Mouse (Mus musculus): Measurements from ENCODE around the gene P3h2. TPM values are rescaled to one million over a fixed set of nuclear protein-coding genes. Genes with fewer than 3 reads are reported as not detected.

The P3h2 gene
- polyA plus RNA-seq, 1 experiment from 2014 or later = 1.4 TPM

DNA sequence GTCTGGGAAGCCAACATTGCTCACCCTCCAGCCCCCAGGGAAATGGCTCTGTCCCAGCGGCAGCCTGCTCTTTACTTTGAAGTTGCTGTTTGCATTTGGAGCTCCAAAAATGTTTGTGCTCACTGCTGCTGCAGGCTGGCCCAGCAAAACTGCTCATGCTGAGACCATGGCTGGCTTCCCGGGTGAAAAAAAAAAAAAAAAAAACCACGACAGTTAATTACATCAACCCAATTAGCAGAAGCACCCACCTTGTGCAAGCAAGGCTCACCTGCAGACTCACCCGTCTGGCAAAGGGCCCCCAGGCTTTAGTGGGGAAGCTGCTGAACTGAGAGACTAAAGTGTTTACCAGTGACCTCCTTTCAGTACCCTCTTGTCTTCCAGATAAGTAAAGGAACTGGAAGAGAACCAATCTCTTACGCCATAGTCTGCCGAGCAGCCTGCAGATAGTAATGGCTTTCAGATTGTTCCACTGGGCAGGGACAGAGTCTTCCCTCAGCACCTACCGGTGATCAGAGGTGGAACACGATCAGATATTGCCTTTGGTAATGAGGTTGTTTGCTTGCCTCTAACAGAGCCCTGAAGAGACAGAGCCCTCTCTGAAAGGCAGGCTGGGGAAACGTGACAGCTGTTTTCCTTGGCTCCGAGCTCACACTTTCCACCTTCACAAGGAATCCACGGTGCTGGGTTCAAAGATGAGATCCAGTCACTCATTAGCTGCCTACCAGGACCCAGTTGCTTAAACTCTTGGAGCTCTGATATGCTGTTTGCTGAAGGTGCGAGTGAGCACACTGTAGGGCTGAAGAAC lies 160.2 kb downstream of the P3h2 start:
- H3K27me3 ChIP-seq = no peaks in the 10 kb centered on the region
- H3K4me2 ChIP-seq = no peak overlapping the region
- no peaks in the 10 kb centered on the region for H3K4me1 ChIP-seq (replicated peaks)
- H3K9me3 ChIP-seq = no peaks in the 10 kb centered on the region
- WGBS = 70% methylated on average over 12 of the region's 12 CpGs
- H3K4me3 ChIP-seq = no peak overlapping the region
- no peaks in the 10 kb centered on the region for H3K36me3 ChIP-seq
- no peak for ATAC-seq (ENCODE audit: low FRiP score, low read depth)
- no peak overlapping the region for H3K9ac ChIP-seq
- no peak overlapping the region for H3K27ac ChIP-seq (replicated peaks)

- Histone ChIP-seq H3K27ac (replicated peaks) (no peak overlapping the region), H3K36me3 (no peaks in the 10 kb centered on the region), H3K4me1 (replicated peaks) (no peaks in the 10 kb centered on the region), H3K9me3 (no peaks in the 10 kb centered on the region), H3K9ac (no peak overlapping the region), H3K4me2 (no peak overlapping the region), H3K27me3 (no peaks in the 10 kb centered on the region), H3K4me3 (no peak overlapping the region)
- no peak for ATAC-seq (ENCODE audit: low FRiP score, low read depth)
- 79% methylated on average over 4 of the region's 4 CpGs for WGBS
Measured at GRCm38 (mm10) chr16:25942261-25942660, 163.3 kb downstream of the P3h2 start.

DNA sequence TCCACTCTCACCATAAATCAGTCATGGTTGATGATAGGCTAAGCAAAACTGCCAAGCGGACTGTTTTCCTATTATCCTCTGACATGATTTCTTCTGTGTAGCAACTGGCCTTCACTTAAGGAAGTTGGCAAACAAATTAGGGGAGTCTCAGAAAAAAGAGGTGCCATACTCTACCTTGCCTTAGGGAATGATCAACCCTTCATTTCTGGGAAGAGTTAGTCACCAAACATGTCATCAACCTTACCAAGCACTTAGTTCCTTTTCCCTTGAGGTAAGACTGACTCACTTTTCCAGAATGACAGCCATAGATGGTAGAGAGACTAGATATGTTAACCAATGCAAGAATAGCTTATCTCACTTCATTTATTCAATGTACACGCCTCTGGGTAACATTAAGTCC lies 171.4 kb downstream of the P3h2 start:
- no peaks in the 10 kb centered on the region for H3K9me3 ChIP-seq
- H3K9ac ChIP-seq = no peak overlapping the region
- H3K27me3 ChIP-seq = no peaks in the 10 kb centered on the region
- H3K4me1 ChIP-seq (replicated peaks) = no peaks in the 10 kb centered on the region
- H3K4me2 ChIP-seq = no peak overlapping the region
- ATAC-seq (ENCODE audit: low FRiP score, low read depth) = no peak
- H3K4me3 ChIP-seq = no peak overlapping the region
- H3K36me3 ChIP-seq = no peaks in the 10 kb centered on the region
- WGBS = 81% methylated on average over 2 of the region's 2 CpGs
- no peak overlapping the region for H3K27ac ChIP-seq (replicated peaks)

GRCm38 (mm10) chr16:25912185-25912584 lies 193.4 kb downstream of the P3h2 start:
- no peaks in the 10 kb centered on the region for H3K9me3 ChIP-seq
- no peak overlapping the region for H3K27ac ChIP-seq (replicated peaks)
- ATAC-seq (ENCODE audit: low FRiP score, low read depth) = no peak
- H3K9ac ChIP-seq = no peak overlapping the region
- no peak overlapping the region for H3K4me2 ChIP-seq
- no peaks in the 10 kb centered on the region for H3K4me1 ChIP-seq (replicated peaks)
- H3K4me3 ChIP-seq = no peak overlapping the region
- WGBS = 74% methylated on average over 1 of the region's 1 CpGs
- no peaks in the 10 kb centered on the region for H3K36me3 ChIP-seq
- H3K27me3 ChIP-seq = no peaks in the 10 kb centered on the region
